Mouse (Mus musculus) olfactory bulb, adult 2 months (tissue): ENCODE measurements around the gene Trim14.

Experiments used
- CTCF ChIP-seq: fragments of 200-500 bp; IDR thresholded peaks from 2 replicates; pipeline ENCODE4 v1.5.1; 2012; ENCODE audit warnings: low read depth, mild to moderate bottlenecking, low read length, moderate library complexity; ENCODE audit not compliant: insufficient read depth
- POLR2A ChIP-seq: fragments of 200-500 bp; IDR thresholded peaks from 2 replicates; pipeline ENCODE4 v1.6.1; 2012; ENCODE audit warnings: mild to moderate bottlenecking, low read depth, low read length, moderate library complexity; ENCODE audit not compliant: insufficient read depth

GRCm38 (mm10) chr4:46447461-46447860 is 88.5 kb downstream of the Trim14 start:
- TF ChIP-seq POLR2A (no peak), CTCF (no peak)
